Mouse (Mus musculus): ENCODE data around the gene Defb45.

Gene Defb45

GRCm38 (mm10) chr2:152620367-152621134 is 21.4 kb upstream of the Defb45 start:
- ChIA-PET POLR2A (interaction anchor here in 3 of 4 experiments (0.6 to 1.5 kb wide), 4 partner anchors 48 to 241 kb away, joined by 3 read pairs; partner anchors contain the start of gene H13 (in 1 of the 3)), CTCF (interaction anchor here in 1 of 4 experiments (0.9 to 1.2 kb wide), 2 partner anchors 16 to 48 kb away, joined by 3 to 5 read pairs; partner anchors contain the start of genes Defb36 and H13)

- POLR2A ChIA-PET = interaction anchor here (0.6 to 0.8 kb wide), 5 partner anchors 26 to 553 kb away, joined by 3 to 4 read pairs (median 3); partner anchors contain the start of gene H13 (in 1 of the 4)
- CTCF ChIA-PET = interaction anchor here (0.6 to 3.0 kb wide), 37 partner anchors 8 to 827 kb away, joined by 3 to 12 read pairs (median 4); partner anchors contain the start of genes Defb36 (in 2 of the 4), H13 (in 2 of the 4) and Trib3 (in 1 of the 4)
Observed at GRCm38 (mm10) chr2:152617374-152617773, 18.2 kb upstream of the Defb45 start.

GRCm38 (mm10) chr2:152616470-152616869 is 17.3 kb upstream of the Defb45 start:
- POLR2A ChIA-PET = interaction anchor here in 1 of 4 experiments (0.9 to 2.3 kb wide), 2 partner anchors 15 to 73 kb away, joined by 3 to 6 read pairs; no protein-coding TSS in a partner anchor

GRCm38 (mm10) chr2:152615563-152615962 is 16.4 kb upstream of the Defb45 start:
- ChIA-PET POLR2A (interaction anchor here in 2 of 4 experiments (0.9 to 2.3 kb wide), 4 partner anchors 16 to 74 kb away, joined by 3 to 6 read pairs (median 3); partner anchors contain the start of gene H13 (in 2 of the 2)), CTCF (interaction anchor here (0.6 to 3.0 kb wide), 60 partner anchors 9 to 527 kb away, joined by 3 to 17 read pairs (median 4); partner anchors contain the start of genes Defb36 (in 4 of the 4), H13 (in 4 of the 4), Bcl2l1 (in 1 of the 4) and Rem1 (in 1 of the 4))

More at GRCm38 (mm10) chr2:152616470-152616869, 17.3 kb upstream of the Defb45 start:
- CTCF ChIA-PET = interaction anchor here (0.7 to 3.0 kb wide), 15 partner anchors 9 to 1012 kb away, joined by 3 to 17 read pairs (median 4); partner anchors contain the start of genes Defb36 (in 3 of the 4), H13 (in 1 of the 4) and Rem1 (in 1 of the 4)

- ChIA-PET CTCF (interaction anchor here (0.6 to 1.3 kb wide), 9 partner anchors 8 to 531 kb away, joined by 3 to 7 read pairs (median 4); partner anchors contain the start of genes Defb21 (in 1 of the 4) and Defb36 (in 1 of the 4)), POLR2A (interaction anchor here in 3 of 4 experiments (0.5 to 1.2 kb wide), 11 partner anchors 14 to 936 kb away, joined by 3 to 5 read pairs (median 3); partner anchors contain the start of gene H13 (in 1 of the 3))
Observed at GRCm38 (mm10) chr2:152612193-152612592, 13.0 kb upstream of the Defb45 start.

GRCm38 (mm10) chr2:152608719-152609118 is 9.5 kb upstream of the Defb45 start:
- ChIA-PET CTCF (interaction anchor here in 2 of 4 experiments (0.6 to 0.7 kb wide), 2 partner anchors 54 to 520 kb away, joined by 3 read pairs; no protein-coding TSS in a partner anchor), POLR2A (interaction anchor here in 1 of 4 experiments (0.7 kb wide), 1 partner anchor 37 kb away, joined by 5 read pairs; no protein-coding TSS in a partner anchor)

GRCm38 (mm10) chr2:152607746-152608145 is 8.5 kb upstream of the Defb45 start:
- ChIA-PET POLR2A (interaction anchor here in 2 of 4 experiments (0.6 to 1.0 kb wide), 2 partner anchors 122 to 161 kb away, joined by 4 to 13 read pairs; no protein-coding TSS in a partner anchor), CTCF (interaction anchor here in 2 of 4 experiments (0.7 to 1.8 kb wide), 3 partner anchors 8 to 48 kb away, joined by 3 to 5 read pairs (median 4); no protein-coding TSS in a partner anchor)

- ChIA-PET POLR2A (interaction anchor here in 2 of 4 experiments (0.6 to 1.0 kb wide), 4 partner anchors 17 to 213 kb away, joined by 3 read pairs; partner anchors contain the start of gene Mcts2 (in 1 of the 2)), CTCF (interaction anchor here (0.5 to 2.2 kb wide), 38 partner anchors 8 to 692 kb away, joined by 3 to 17 read pairs (median 4); partner anchors contain the start of genes H13 (in 2 of the 4) and Defb21 (in 1 of the 4))
Observed at GRCm38 (mm10) chr2:152604057-152604456, 4.9 kb upstream of the Defb45 start, which contains the start of gene Defb36. Gene Defb36, plus strand, starts transcription at chr2:152604327.

- CTCF ChIA-PET = interaction anchor here (0.5 to 2.0 kb wide), 15 partner anchors 10 to 480 kb away, joined by 3 to 7 read pairs (median 3); partner anchors contain the start of gene H13 (in 2 of the 4)
- POLR2A ChIA-PET = interaction anchor here in 1 of 4 experiments (0.6 kb wide), 1 partner anchor 145 kb away, joined by 5 read pairs; no protein-coding TSS in a partner anchor
Observed at GRCm38 (mm10) chr2:152601275-152601960, 2.2 kb upstream of the Defb45 start.

- CTCF ChIA-PET = interaction anchor here in 1 of 4 experiments (0.6 kb wide), 1 partner anchor 45 kb away, joined by 4 read pairs; no protein-coding TSS in a partner anchor
- POLR2A ChIA-PET = interaction anchor here in 2 of 4 experiments (0.5 to 0.6 kb wide), 2 partner anchors 17 to 80 kb away, joined by 3 read pairs; no protein-coding TSS in a partner anchor
Observed at GRCm38 (mm10) chr2:152600076-152600475, 877 bp upstream of the Defb45 start.

- ChIA-PET POLR2A (no interaction called here), CTCF (interaction anchor here in 1 of 4 experiments (0.9 kb wide), 1 partner anchor 12 kb away, joined by 3 read pairs; no protein-coding TSS in a partner anchor)
Observed at GRCm38 (mm10) chr2:152589021-152589420, 10.2 kb downstream of the Defb45 start.

- ChIA-PET CTCF (interaction anchor here in 1 of 4 experiments (0.9 kb wide), 1 partner anchor 13 kb away, joined by 3 read pairs; no protein-coding TSS in a partner anchor), POLR2A (no interaction called here)
Observed at GRCm38 (mm10) chr2:152588450-152588849, 10.7 kb downstream of the Defb45 start.

- ChIA-PET CTCF (interaction anchor here (0.5 to 1.6 kb wide), 34 partner anchors 9 to 1266 kb away, joined by 3 to 13 read pairs (median 3); partner anchors contain the start of genes Defb21 (in 2 of the 4), Defb36 (in 2 of the 4), Defb29 (in 1 of the 4) and Gm17416 (in 1 of the 4)), POLR2A (interaction anchor here in 2 of 4 experiments (0.7 to 1.0 kb wide), 3 partner anchors 18 to 243 kb away, joined by 3 read pairs; partner anchors contain the start of gene Trib3 (in 1 of the 2))
Observed at GRCm38 (mm10) chr2:152586926-152587560, 12.2 kb downstream of the Defb45 start.

- ChIA-PET CTCF (no interaction called here), POLR2A (no interaction called here)
Observed at GRCm38 (mm10) chr2:152580612-152581011, 18.6 kb downstream of the Defb45 start.

GRCm38 (mm10) chr2:152580107-152580506 is 19.1 kb downstream of the Defb45 start, which contains the start of gene Defb19:
Gene Defb19, minus strand, starts transcription at chr2:152580312.
- ChIA-PET CTCF (interaction anchor here in 1 of 4 experiments (0.6 kb wide), 1 partner anchor 26 kb away, joined by 4 read pairs; no protein-coding TSS in a partner anchor), POLR2A (no interaction called here)

GRCm38 (mm10) chr2:152573484-152573883 is 25.7 kb downstream of the Defb45 start:
- CTCF ChIA-PET = interaction anchor here in 2 of 4 experiments (0.6 to 1.0 kb wide), 3 partner anchors 17 to 66 kb away, joined by 3 read pairs; no protein-coding TSS in a partner anchor
- POLR2A ChIA-PET = interaction anchor here in 1 of 4 experiments (0.7 kb wide), 1 partner anchor 10 kb away, joined by 3 read pairs; no protein-coding TSS in a partner anchor
